Mouse (Mus musculus) T-cell, adult 2 months (primary cell): ENCODE data around the gene Clip4.

Source experiments
- DNase-seq: peaks from one replicate; pipeline ENCODE4 v3.0.0; 2022; ENCODE audit warnings: low spot score

Gene Clip4

DNA sequence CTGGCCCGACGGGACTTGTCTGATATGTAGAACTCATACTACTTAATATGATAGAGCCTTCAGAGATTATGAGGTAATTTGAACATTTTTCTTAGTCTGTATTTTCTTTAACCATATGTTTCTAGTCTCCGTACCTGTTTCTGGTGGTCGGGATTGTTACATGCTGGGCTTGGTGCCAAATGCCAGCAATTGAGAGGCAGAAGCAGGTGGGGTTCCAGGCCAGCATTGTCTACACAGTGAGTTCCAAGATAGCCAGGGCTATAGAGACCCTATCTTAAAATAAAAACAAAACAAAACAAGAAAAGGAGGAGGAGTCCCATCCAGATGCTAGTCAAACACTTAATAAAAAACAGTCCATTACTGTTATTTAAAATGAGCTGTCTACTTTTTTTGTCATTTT is 23.3 kb downstream of the Clip4 start:
- no peak for DNase-seq

DNA sequence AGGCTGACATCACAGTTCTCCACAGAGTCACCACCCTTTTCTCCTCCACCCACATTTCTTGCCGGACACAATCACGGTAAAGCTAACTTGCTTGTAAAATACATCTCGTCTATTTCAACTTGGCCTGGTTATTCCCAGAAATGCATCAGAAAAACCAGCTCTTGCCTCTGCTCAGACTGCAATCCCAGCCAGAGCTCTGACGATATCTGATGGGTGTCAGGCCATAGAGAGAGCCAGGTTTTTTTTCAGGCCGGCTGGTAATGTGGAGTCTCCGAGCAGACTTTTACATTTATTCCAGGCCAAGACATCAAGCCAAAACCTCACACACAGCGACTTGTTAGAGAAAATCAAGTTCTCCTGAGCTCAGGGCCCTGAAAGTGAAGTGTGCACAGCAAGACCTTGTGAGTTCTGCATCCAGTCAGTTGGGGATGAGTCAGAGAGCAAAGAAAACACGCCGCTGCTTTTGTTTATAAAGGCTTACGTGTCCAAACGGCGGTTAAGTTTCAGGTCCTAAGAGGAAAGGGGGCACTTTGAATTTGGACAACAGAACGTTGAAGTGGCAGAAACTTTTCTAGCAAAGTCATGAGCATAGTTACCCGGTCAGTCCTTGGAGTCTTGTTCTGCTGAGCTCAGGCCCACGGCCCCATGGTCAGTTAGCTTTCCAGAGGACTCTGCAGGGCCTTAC is 27.4 kb downstream of the Clip4 start:
- no peak for DNase-seq

DNA sequence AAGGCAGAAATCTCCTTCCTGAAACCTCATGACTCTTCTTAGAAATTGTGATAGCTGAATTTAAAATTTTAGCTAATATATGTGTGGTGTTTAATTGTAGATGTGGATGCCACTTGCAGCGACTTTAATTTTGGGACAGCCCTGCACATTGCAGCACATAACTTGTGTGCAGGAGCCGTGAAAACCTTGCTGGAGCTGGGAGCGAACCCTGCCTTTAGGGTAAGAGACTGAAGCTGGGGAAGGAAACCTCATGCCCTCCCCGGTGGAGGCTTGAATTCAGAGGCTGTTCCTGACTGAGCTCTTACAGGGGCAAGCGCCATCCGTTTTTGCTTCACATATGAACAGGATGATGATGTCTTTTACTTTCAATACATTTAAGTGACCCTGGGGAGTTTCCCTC is 35.2 kb downstream of the Clip4 start:
- no peak for DNase-seq

DNA sequence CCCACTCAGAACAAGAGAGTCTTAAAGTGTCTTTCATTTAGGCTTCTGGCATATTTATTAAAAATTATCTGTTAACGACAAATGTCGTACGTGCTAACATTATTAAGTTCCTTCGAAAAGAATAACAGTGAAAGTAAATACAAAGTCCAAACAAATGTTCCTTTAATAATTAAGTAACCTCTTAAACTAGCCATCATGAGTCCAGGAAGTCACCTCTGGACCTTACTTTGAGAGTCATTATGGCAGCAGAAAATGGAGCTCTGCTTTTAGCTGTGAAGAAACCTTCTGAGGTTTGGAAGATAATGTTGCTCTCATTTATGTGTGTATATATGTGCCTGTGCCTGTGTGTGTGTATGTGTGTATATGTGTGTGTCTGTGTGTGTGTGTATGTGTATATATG is 35.6 kb downstream of the Clip4 start:
- no peak for DNase-seq

DNA sequence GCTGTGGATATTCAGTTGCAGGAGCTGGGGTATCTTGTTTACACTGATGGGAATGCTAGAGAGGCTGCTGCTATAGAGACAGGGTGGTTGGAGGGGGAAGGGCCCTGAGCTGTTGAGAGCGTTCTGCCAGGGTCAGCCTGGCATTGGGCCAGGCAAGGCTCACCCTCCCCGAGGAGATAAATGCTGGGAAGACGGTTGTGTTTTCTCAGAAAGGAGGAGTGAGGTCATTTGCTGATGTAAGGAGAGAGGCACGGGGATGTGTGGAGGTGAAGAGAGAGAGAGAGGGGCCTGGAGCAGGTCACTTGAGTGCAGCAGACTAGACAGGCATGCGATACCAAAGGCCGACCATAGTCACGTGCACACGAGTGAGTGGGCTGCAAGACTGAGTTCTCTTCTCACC is 42.8 kb downstream of the Clip4 start:
- no peak for DNase-seq

DNA sequence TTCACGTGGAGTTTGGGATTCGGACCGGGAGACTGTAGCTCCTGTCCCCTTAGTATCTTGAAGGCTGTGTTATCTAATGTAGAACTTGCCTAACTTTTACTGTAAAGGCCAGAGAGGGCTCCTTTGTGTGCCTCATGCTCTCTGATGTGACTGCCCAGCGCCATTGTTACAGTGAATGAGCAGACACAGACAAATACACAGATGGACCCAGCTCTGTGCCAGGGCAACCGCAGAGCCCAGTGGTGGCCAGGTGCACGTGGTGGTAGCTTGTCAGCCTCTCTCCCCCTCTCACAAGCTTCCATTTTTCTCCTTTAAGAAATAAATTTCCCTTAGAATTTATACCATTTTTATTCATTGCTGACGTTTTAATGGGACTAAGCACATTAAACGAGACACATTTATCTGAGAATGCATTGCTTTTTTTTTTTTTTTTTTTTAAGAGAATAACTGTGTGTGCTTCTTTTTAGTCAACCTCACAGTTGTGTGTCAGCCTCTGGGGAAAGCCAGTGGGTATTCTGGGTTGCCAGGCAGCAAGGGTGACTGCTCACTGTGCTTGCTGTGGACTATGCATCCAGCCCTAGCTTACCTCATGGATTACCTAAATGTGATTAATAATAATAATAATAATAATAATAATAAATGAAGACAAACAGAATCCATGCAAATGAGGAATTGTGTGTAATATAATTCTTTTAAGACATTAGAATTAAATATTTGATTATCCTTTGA is 48.0 kb downstream of the Clip4 start:
- no peak for DNase-seq

DNA sequence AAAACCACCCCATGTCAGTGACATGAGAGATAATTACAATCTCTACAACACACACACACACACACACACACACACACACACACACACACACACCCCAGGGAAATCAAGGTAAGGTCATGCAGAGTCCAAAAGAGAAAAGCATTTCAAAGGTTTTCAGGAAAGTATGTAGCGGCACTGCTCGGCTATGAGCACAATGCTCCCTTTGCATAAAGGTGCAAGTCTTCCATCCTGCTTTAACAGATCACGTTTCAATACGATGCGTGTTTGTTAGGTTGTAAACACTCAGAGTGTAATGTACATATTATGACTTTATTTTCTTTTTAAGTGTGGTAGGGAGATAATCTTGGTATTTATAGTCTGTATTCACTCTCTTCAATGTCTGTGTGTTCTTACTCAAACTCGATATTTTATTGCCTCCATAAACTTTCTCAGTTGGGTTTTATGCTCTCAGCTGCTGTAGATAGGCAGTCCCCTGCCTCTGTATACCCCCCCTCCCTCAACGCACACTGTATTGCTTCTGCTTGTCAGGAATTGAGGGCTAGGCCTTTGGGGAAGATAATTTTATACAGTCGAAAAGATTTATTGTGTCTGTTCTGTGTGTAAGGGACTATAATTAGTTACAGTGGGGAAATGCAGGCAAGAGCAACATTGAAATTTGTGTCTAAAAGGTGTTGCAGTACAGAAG is 55.5 kb downstream of the Clip4 start:
- no peak for DNase-seq

DNA sequence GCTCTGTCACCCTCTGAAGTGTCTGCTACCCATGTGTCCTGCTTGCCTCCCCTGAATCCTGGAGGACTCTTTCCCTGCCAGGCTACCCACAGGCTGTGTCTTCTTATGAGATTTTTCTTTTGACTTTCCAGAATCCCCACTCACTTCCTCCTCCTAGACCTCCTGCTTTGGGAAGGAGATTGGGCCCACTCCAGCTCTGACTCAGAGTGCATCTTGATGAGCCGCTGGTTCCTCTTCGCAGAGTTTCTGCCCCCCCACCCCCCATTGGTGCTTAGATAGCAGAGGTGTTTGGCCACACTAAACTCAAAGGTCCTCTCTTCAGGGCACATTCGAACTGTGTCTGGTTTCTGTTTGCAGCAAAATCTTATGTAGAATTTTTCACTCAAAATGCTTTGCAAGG is 58.3 kb downstream of the Clip4 start:
- DNase-seq, result no peak

- no peak for DNase-seq
These were observed 59.4 kb downstream of the Clip4 start for GRCm38 (mm10) chr17:71827627-71828026.

- DNase-seq, result no peak
These were observed 60.6 kb downstream of the Clip4 start for GRCm38 (mm10) chr17:71828647-71829414.

DNA sequence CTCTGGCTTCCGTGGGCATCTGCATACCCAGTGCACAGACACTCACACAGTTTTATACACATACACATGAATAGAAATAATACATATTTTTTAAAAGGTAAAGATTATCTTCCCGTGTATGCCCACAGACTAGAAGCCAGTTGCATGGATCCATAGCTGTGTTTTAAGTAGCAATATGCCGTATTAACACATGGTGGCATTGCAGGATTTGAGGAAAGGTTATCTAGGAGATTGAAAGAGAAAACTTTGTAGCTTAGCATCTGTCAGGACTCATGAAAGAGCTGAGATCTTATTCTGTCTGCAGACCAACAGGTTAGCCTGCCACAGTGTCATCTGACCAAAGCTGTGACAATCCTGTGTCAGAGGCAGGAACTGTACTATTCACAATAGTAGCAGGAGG is 63.7 kb downstream of the Clip4 start:
- DNase-seq, result no peak

DNA sequence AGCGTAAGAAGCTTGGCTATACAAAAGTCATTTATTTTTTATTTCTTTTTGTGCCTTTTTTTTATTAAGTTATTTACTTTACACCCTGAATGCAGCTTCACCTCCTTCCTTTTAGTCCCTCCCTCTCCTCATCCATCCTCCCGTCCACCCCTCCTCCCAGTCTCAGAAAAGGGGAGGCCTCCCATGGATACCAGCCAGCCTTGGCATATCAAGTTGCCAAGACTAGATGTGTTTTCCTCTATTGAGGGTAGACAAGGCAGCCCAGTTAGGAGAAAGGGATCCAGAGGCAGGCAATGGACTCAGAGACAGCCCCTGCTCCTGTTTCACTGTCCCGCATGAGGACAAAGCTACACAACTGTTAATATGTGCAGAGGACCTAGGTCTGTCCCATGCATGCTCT is 93.9 kb downstream of the Clip4 start:
- DNase-seq, result no peak

GRCm38 (mm10) chr17:71862895-71863294 is 94.6 kb downstream of the Clip4 start:
- DNase-seq, result no peak

DNA sequence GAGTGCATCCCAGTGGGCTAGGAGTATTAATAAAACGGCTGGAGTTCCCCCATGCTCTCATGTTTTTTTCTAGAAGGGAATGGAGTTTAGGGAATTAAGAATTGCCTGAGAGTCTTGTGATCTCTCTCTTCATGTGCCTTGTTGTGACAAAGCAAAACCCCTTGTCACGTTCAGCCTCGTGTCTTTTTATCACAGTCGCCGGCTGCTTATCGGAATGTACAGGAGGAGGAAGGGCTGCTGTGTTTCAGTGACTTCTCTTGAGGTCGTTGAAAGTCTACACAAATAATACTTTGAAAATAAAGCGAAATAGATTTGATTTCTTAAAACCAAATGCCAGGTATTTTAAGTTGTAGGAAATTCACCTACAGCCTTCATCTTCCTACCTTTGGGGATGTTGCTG is 95.8 kb downstream of the Clip4 start:
- no peak for DNase-seq

- DNase-seq, result no peak
These were observed 97.2 kb downstream of the Clip4 start for GRCm38 (mm10) chr17:71865437-71865836.

DNA sequence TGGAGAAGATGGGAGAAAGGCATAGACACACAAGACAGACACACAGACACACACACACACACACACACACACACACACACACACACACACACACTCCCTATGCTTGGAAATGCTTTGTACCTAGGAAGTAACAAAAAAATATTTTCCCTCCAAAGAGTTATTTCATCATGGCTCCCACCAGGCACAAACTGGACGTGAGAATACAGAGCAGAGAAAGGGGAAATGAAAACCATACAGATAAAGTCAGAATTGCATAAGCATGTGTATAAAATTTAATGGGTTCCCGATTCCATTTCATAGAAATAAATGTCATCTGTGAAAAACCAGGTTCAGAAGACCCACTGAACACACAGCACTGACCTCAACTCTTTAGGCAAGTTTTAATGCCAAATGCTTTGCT is 99.6 kb downstream of the Clip4 start:
- no peak for DNase-seq

DNA sequence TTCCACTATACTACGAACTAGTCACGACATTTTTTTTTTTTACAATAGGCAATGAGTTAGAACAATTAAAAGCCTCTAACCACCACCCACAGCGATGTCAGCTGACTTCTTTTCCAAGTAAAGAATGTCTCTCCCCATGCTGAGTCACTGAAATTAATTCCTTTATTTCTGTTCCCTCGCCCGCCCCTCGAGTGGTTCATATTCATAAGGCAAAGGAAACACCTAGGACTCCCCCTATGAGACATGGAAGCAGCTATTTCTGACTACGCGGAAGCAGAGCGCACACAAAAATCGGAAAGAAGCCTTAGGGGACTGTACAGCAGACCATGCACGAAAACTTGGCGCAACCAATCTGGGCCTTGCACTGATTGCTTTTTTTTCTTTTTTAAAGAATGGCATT is 100.6 kb downstream of the Clip4 start:
- no peak for DNase-seq

- DNase-seq, result no peak
These were observed 101.3 kb downstream of the Clip4 start for GRCm38 (mm10) chr17:71869372-71870231.

DNA sequence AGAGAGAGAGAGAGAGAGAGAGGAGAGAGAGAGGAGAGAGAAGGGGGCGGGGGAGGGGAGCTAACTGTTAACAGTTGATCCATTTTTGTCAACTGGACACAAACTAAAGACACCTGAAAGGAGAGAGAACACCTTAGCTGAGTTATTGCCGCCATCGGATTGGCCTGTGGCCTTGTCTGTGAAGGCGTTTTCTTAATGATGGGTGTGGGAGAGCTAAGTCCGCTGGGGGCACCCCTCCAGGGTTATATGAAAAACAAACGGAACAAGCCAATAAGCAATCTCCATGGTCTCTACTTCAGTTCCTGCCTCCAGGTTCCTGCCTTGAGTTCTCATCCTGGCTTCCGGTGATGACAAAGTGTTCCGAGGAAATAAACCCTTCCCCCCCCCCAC is 102.0 kb downstream of the Clip4 start:
- DNase-seq, result no peak

GRCm38 (mm10) chr17:71870641-71871040 is 102.4 kb downstream of the Clip4 start:
- no peak for DNase-seq

- DNase-seq, result no peak
These were observed 103.7 kb downstream of the Clip4 start for GRCm38 (mm10) chr17:71871981-71872380.

DNA sequence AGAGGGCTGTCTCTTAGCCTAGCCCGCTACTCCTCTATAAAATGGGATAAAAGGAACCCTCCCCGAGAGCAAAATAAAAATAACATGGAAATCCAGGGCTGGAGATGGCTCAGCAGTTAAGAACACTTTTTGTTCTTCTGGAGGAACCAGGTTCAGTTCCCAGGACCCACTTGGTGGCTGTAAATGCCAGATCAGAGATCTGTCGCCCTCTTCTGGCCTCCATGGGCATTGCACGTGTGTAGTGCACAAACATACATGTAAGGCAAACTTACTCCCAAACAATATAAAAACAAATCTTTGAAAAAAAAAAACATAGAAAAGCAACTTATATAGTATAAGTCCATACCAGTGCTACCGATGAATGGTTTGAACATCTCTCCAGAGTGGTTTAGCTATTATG is 104.7 kb downstream of the Clip4 start:
- DNase-seq, result no peak
